Mouse (Mus musculus) liver, embryonic 14.5 days (tissue): ENCODE data around the gene Medag. TPM values are rescaled to one million over a fixed set of nuclear protein-coding genes. Genes with fewer than 3 reads are reported as not detected.

Source experiments
- ATAC-seq: fragments of 200-750 bp; cut with Nextera tagmentation; 2 replicates; pipeline ENCODE4 v1.8.0; 2017; ENCODE audit warnings: moderate number of reproducible peaks, mild to moderate bottlenecking, moderate library complexity; ENCODE audit not compliant: insufficient read depth
- DNase-seq, 3 experiments: peaks; one replicate each; pipeline ENCODE4 v3.0.0-alpha.2; 2012 to 2013; ENCODE audit warnings: low read depth in 3 of 3, low spot score in 3 of 3
- H3K27ac ChIP-seq: fragments of 300-500 bp; sonication (generic); 2 replicates; pipeline ENCODE4 v1.5.1; 2014; ENCODE audit warnings: moderate library complexity, mild to moderate bottlenecking, control low read depth, inconsistent platforms
- H3K27me3 ChIP-seq: fragments of 300-500 bp; sonication (generic); 2 replicates; pipeline ENCODE4 v1.6.1; 2014; ENCODE audit warnings: mild to moderate bottlenecking, low read length, moderate library complexity; ENCODE audit not compliant: control insufficient read depth, insufficient read depth
- H3K36me3 ChIP-seq: fragments of 300-500 bp; sonication (generic); replicated peaks from 2 replicates; pipeline ENCODE4 v1.6.1; 2014; ENCODE audit warnings: low read depth; ENCODE audit not compliant: control insufficient read depth, insufficient read depth
- H3K4me1 ChIP-seq, 2 experiments: fragments of 200-500 bp in 1 of 2; fragments of 300-500 bp in 1 of 2; sonication (generic) in 1 of 2; replicated peaks; 2 replicates each; pipeline ENCODE4 v1.6.1; 2012 to 2014; ENCODE audit warnings: antibody characterized with exemption in 1 of 2, inconsistent platforms in 1 of 2, low read length in 1 of 2; ENCODE audit not compliant: control insufficient read depth in 2 of 2, insufficient read depth in 2 of 2
- H3K4me2 ChIP-seq: fragments of 300-500 bp; sonication (generic); 2 replicates; pipeline ENCODE4 v1.6.1; 2014; ENCODE audit warnings: low read depth, mild to moderate bottlenecking, control low read depth, moderate library complexity
- H3K4me3 ChIP-seq, 2 experiments: fragments of 200-500 bp in 1 of 2; fragments of 300-500 bp in 1 of 2; sonication (generic) in 1 of 2; 2 replicates each; pipeline ENCODE4 v1.5.1; 2012 to 2014; ENCODE audit warnings: low read depth in 2 of 2, low read length in 2 of 2, mild to moderate bottlenecking in 2 of 2, control low read depth in 1 of 2, inconsistent platforms in 1 of 2, moderate library complexity in 1 of 2; ENCODE audit not compliant: insufficient read depth in 1 of 2
- H3K9ac ChIP-seq: fragments of 300-500 bp; sonication (generic); replicated peaks from 2 replicates; pipeline ENCODE4 v1.6.1; 2014; ENCODE audit warnings: mild to moderate bottlenecking, control low read depth, moderate library complexity
- H3K9me3 ChIP-seq: fragments of 300-500 bp; sonication (generic); 2 replicates; pipeline ENCODE4 v1.6.1; 2016; ENCODE audit warnings: low read length, mixed read lengths; ENCODE audit not compliant: control insufficient read depth
- CTCF ChIP-seq: IDR thresholded peaks from 2 replicates; pipeline ENCODE4 v1.5.1; 2016; ENCODE audit warnings: antibody characterized with exemption, low read depth, control low read depth
- EP300 ChIP-seq: IDR thresholded peaks from 2 replicates; pipeline ENCODE4 v1.6.1; 2016; ENCODE audit warnings: antibody characterized with exemption, low read depth
- WGBS: fragments of 180-500 bp; shearing (Covaris S2); extraction: QIAGEN DNeasy Blood & Tissue Kit; methylation state at CpG from one replicate; pipeline ENCODE4 v1.1.7; 2014; ENCODE audit not compliant: insufficient replicate concordance; 5-methylcytosine and 5-hydroxymethylcytosine counted together
- polyA plus RNA-seq, 2 experiments: library from polyadenylated mRNA; depleted of rRNA in 1 of 2; stranded (reverse) in 1 of 2; unstranded in 1 of 2; fragments of >200 nt; fragmentation: Nextera tagmentation in 1 of 2; extraction: Ambion mirVana in 1 of 2; gene quantifications; 2 replicates each; pipeline versions ENCODE4 v1.2.1 to v1.2.3; 2012 to 2014

The Medag gene
- polyA plus RNA-seq, 2 experiments = 0.18 to 0.27 TPM

- DNase-seq = no peak
- peaks cover 0 to 7% of the 10 kb centered on the region in 2 experiments; a peak in 2 of 4 replicates for H3K4me1 ChIP-seq
- no peaks in the 10 kb centered on the region for H3K9me3 ChIP-seq
- H3K27me3 ChIP-seq = no peaks in the 10 kb centered on the region
- WGBS = 58% methylated on average over 7 of the region's 7 CpGs
- no peak overlapping the region for H3K27ac ChIP-seq
- H3K9ac ChIP-seq = no peak overlapping the region
- no peaks in the 10 kb centered on the region for H3K36me3 ChIP-seq
- no peak for ATAC-seq
- no peak overlapping the region for H3K4me3 ChIP-seq
- no peak overlapping the region for H3K4me2 ChIP-seq
- TF ChIP-seq CTCF = no peak
- no peak for TF ChIP-seq EP300
Observed at GRCm38 (mm10) chr5:149378566-149378965, 33.0 kb upstream of the Medag start.

DNA sequence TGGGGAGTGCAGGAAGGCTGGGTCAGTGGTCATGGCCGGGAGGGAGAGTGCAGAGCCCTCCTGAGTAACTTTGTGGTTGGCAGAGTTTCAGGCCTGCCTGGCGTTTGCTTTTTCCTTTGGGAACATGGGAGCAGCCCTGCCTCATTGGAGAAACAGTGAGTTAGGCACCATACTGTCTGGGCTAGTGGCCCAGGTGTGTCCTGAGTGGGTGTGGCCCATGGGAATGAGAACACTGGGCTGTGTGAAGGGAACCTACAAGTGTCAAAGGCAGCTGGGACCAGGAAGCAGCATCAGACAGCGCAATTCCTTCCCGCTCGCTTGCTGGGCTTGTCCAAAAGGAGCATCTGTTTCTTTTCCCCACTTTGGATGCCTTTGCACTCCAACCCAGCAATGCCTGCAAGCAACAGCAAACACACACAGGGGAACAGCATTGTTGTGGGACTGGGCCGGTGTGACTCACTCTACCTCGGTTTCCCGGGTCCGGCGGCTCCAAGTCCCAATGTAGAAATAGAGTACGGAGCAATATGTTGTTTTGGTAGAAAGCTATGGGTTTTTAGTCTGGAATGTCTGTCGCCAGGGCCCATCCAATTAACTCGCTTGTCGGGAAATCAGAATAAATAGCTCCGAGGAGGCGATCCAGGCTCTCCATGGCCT is 32.3 kb upstream of the Medag start:
- H3K27ac ChIP-seq = no peak overlapping the region
- H3K9ac ChIP-seq = no peak overlapping the region
- peaks cover 0 to 7% of the 10 kb centered on the region in 2 experiments; a peak in 2 of 4 replicates for H3K4me1 ChIP-seq
- H3K27me3 ChIP-seq = no peaks in the 10 kb centered on the region
- WGBS = 79% methylated on average over 16 of the region's 16 CpGs
- H3K36me3 ChIP-seq = no peaks in the 10 kb centered on the region
- ATAC-seq = no peak
- no peak overlapping the region for H3K4me2 ChIP-seq
- no peak for TF ChIP-seq CTCF
- TF ChIP-seq EP300 = no peak
- H3K4me3 ChIP-seq = no peak overlapping the region
- DNase-seq = no peak
- no peaks in the 10 kb centered on the region for H3K9me3 ChIP-seq

GRCm38 (mm10) chr5:149379861-149380260 is 31.7 kb upstream of the Medag start:
- no peak for TF ChIP-seq CTCF
- TF ChIP-seq EP300 = no peak
- no peaks in the 10 kb centered on the region for H3K9me3 ChIP-seq
- H3K27ac ChIP-seq = no peak overlapping the region
- no peaks in the 10 kb centered on the region for H3K27me3 ChIP-seq
- no peak for DNase-seq
- H3K4me3 ChIP-seq = no peak overlapping the region
- ATAC-seq = no peak
- peaks cover 0 to 7% of the 10 kb centered on the region in 2 experiments; a peak in 2 of 4 replicates for H3K4me1 ChIP-seq
- 65% methylated on average over 8 of the region's 8 CpGs for WGBS
- H3K36me3 ChIP-seq = no peaks in the 10 kb centered on the region
- H3K4me2 ChIP-seq = no peak overlapping the region
- H3K9ac ChIP-seq = no peak overlapping the region

DNA sequence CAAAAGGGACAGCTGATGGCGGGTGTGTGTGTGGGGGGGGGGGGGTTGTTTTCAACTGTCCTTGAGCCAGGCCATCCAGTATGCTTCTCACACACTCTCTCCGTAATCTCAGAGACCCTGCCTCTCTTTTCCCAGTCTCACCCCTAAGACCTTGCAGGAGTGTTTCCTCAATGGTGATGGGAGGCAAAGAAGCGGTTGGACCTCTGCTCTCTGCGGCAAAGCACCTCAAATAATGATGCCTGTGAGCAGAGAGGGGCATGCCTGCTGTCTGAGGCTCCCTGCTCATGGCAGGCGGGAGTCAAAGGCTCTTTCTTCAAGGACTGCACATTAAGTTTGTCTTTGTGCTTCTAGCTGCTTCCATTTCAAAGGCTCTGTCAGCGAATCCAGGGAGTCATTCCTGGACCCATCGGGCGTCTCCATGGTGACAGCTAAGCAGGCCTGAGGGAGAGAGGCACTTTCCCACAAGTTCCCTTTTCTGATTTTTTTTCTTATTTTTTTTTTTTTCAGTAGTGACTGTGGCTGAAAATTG is 31.1 kb upstream of the Medag start:
- ATAC-seq (no peak), DNase-seq (no peak)
- Histone ChIP-seq H3K27ac (no peak overlapping the region), H3K36me3 (no peaks in the 10 kb centered on the region), H3K4me3 (no peak overlapping the region), H3K9ac (no peak overlapping the region), H3K27me3 (no peaks in the 10 kb centered on the region), H3K4me2 (no peak overlapping the region), H3K4me1 (peaks cover 0 to 7% of the 10 kb centered on the region in 2 experiments; a peak in 2 of 4 replicates), H3K9me3 (no peaks in the 10 kb centered on the region)
- 40% methylated on average over 8 of the region's 8 CpGs for WGBS
- no peak for TF ChIP-seq CTCF
- no peak for TF ChIP-seq EP300

GRCm38 (mm10) chr5:149381948-149382347 is 29.6 kb upstream of the Medag start:
- Histone ChIP-seq H3K27ac (no peak overlapping the region), H3K27me3 (no peaks in the 10 kb centered on the region), H3K4me1 (peaks cover 0 to 5% of the 10 kb centered on the region in 2 experiments; a peak in 2 of 4 replicates), H3K4me2 (no peak overlapping the region), H3K9me3 (no peaks in the 10 kb centered on the region), H3K4me3 (no peak overlapping the region), H3K36me3 (no peaks in the 10 kb centered on the region), H3K9ac (no peak overlapping the region)
- 51% methylated on average over 4 of the region's 4 CpGs for WGBS
- no peak for TF ChIP-seq CTCF
- no peak for TF ChIP-seq EP300
- DNase-seq (no peak), ATAC-seq (no peak)
